Mouse (Mus musculus): ENCODE measurements around the gene Camk2n1. TPM values are rescaled to one million over a fixed set of nuclear protein-coding genes. Genes with fewer than 3 reads are reported as not detected.
A peak's percentile ranks its signal among the peaks of the same experiment; 100 is the strongest.
"Not testable (repeated sequence)": the region's sequence is repeated elsewhere in the genome, so short reads cannot be mapped to it uniquely, and the experiment has no call there.

The Camk2n1 gene
- polyA plus RNA-seq, 1 experiment from 2014 or later = 2.1 TPM

GRCm38 (mm10) chr4:138417882-138418281, 36.2 kb upstream of the Camk2n1 start:
- no peak for DNase-seq (ENCODE audit: low spot score)
- 77% methylated on average over 4 of the region's 4 CpGs for WGBS

GRCm38 (mm10) chr4:138418340-138418957, 35.7 kb upstream of the Camk2n1 start:
- H3K27me3 ChIP-seq (replicated peaks; ENCODE audit: control insufficient read depth, insufficient read depth, low read length) = peaks cover 38% of the 10 kb centered on the region
- WGBS = 57% methylated on average over 11 of the region's 11 CpGs

More at GRCm38 (mm10) chr4:138417882-138418281, 36.2 kb upstream of the Camk2n1 start:
- Histone ChIP-seq H3K4me1 (replicated peaks; ENCODE audit: control insufficient read depth, insufficient read depth, low read length) (no peaks in the 10 kb centered on the region; the same call in 1 of the 2 replicates), H3K9me3 (ENCODE audit: control insufficient read depth, low read length) (no peaks in the 10 kb centered on the region), H3K27me3 (replicated peaks; ENCODE audit: control insufficient read depth, insufficient read depth, low read length) (peaks cover 42% of the 10 kb centered on the region), H3K27ac (ENCODE audit: low read depth, low read length) (no peak overlapping the region), H3K9ac (ENCODE audit: low read depth, low read length) (no peak overlapping the region), H3K36me3 (ENCODE audit: control insufficient read depth, insufficient read depth, low read length) (no peaks in the 10 kb centered on the region), H3K4me3 (ENCODE audit: low read depth, low read length) (no peak overlapping the region), H3K4me2 (no peak overlapping the region)
- ATAC-seq (replicated peaks; ENCODE audit: low FRiP score) = no peak

GRCm38 (mm10) chr4:138425028-138425427, 29.1 kb upstream of the Camk2n1 start:
- H3K27me3 ChIP-seq (replicated peaks; ENCODE audit: control insufficient read depth, insufficient read depth, low read length) = no peaks in the 10 kb centered on the region; the same call in 1 of the 2 replicates
- H3K4me3 ChIP-seq (ENCODE audit: low read depth, low read length) = no peak overlapping the region
- H3K27ac ChIP-seq (ENCODE audit: low read depth, low read length) = no peak overlapping the region
- no peaks in the 10 kb centered on the region for H3K9me3 ChIP-seq (ENCODE audit: control insufficient read depth, low read length)
- WGBS = 80% methylated on average over 6 of the region's 6 CpGs
- no peaks in the 10 kb centered on the region for H3K4me1 ChIP-seq (replicated peaks; ENCODE audit: control insufficient read depth, insufficient read depth, low read length)
- H3K36me3 ChIP-seq (ENCODE audit: control insufficient read depth, insufficient read depth, low read length) = no peaks in the 10 kb centered on the region
- no peak overlapping the region for H3K4me2 ChIP-seq
- DNase-seq (ENCODE audit: low spot score) (no peak), ATAC-seq (replicated peaks; ENCODE audit: low FRiP score) (no peak)
- no peak overlapping the region for H3K9ac ChIP-seq (ENCODE audit: low read depth, low read length)

More at GRCm38 (mm10) chr4:138418340-138418957, 35.7 kb upstream of the Camk2n1 start:
- Histone ChIP-seq H3K4me3 (ENCODE audit: low read depth, low read length) (no peak overlapping the region), H3K9me3 (ENCODE audit: control insufficient read depth, low read length) (no peaks in the 10 kb centered on the region), H3K4me1 (replicated peaks; ENCODE audit: control insufficient read depth, insufficient read depth, low read length) (no peaks in the 10 kb centered on the region; the same call in 1 of the 2 replicates), H3K4me2 (no peak overlapping the region), H3K27ac (ENCODE audit: low read depth, low read length) (no peak overlapping the region), H3K9ac (ENCODE audit: low read depth, low read length) (no peak overlapping the region), H3K36me3 (ENCODE audit: control insufficient read depth, insufficient read depth, low read length) (no peaks in the 10 kb centered on the region)
- no peak for DNase-seq (ENCODE audit: low spot score)
- ATAC-seq (replicated peaks; ENCODE audit: low FRiP score) = no peak

- H3K27ac ChIP-seq (ENCODE audit: low read depth, low read length); ATAC-seq (replicated peaks; ENCODE audit: low FRiP score); DNase-seq (ENCODE audit: low spot score); H3K4me3 ChIP-seq (ENCODE audit: low read depth, low read length); H3K9me3 ChIP-seq (ENCODE audit: control insufficient read depth, low read length); H3K4me2 ChIP-seq; H3K27me3 ChIP-seq (replicated peaks; ENCODE audit: control insufficient read depth, insufficient read depth, low read length); H3K4me1 ChIP-seq (replicated peaks; ENCODE audit: control insufficient read depth, insufficient read depth, low read length); H3K36me3 ChIP-seq (ENCODE audit: control insufficient read depth, insufficient read depth, low read length); H3K9ac ChIP-seq (ENCODE audit: low read depth, low read length): not testable (repeated sequence)
- 87% methylated on average over 14 of the region's 14 CpGs for WGBS
These were observed 28.5 kb upstream of the Camk2n1 start for GRCm38 (mm10) chr4:138425604-138426003.

- H3K4me2 ChIP-seq = peak overlapping the region; percentile 27; the same call in 1 of the 2 replicates
- WGBS = 38% methylated on average over 22 of the region's 22 CpGs
- ATAC-seq (replicated peaks; ENCODE audit: low FRiP score) (no peak), DNase-seq (ENCODE audit: low spot score) (peak; percentile 78)
- H3K27ac ChIP-seq (ENCODE audit: low read depth, low read length) = no peak overlapping the region
- no peak overlapping the region for H3K4me3 ChIP-seq (ENCODE audit: low read depth, low read length)
- no peaks in the 10 kb centered on the region for H3K36me3 ChIP-seq (ENCODE audit: control insufficient read depth, insufficient read depth, low read length)
- H3K27me3 ChIP-seq (replicated peaks; ENCODE audit: control insufficient read depth, insufficient read depth, low read length) = no peaks in the 10 kb centered on the region
- H3K4me1 ChIP-seq (replicated peaks; ENCODE audit: control insufficient read depth, insufficient read depth, low read length) = no peaks in the 10 kb centered on the region
- H3K9ac ChIP-seq (ENCODE audit: low read depth, low read length) = no peak overlapping the region
- H3K9me3 ChIP-seq (ENCODE audit: control insufficient read depth, low read length) = no peaks in the 10 kb centered on the region
These were observed 27.1 kb upstream of the Camk2n1 start for GRCm38 (mm10) chr4:138426778-138427705.

- Histone ChIP-seq H3K4me3 (ENCODE audit: low read depth, low read length) (no peak overlapping the region), H3K27me3 (replicated peaks; ENCODE audit: control insufficient read depth, insufficient read depth, low read length) (no peaks in the 10 kb centered on the region; the same call in 1 of the 2 replicates), H3K27ac (ENCODE audit: low read depth, low read length) (no peak overlapping the region), H3K9me3 (ENCODE audit: control insufficient read depth, low read length) (no peaks in the 10 kb centered on the region), H3K4me1 (replicated peaks; ENCODE audit: control insufficient read depth, insufficient read depth, low read length) (no peaks in the 10 kb centered on the region), H3K36me3 (ENCODE audit: control insufficient read depth, insufficient read depth, low read length) (no peaks in the 10 kb centered on the region), H3K4me2 (no peak overlapping the region), H3K9ac (ENCODE audit: low read depth, low read length) (no peak overlapping the region)
- WGBS = 36% methylated on average over 3 of the region's 3 CpGs
- ATAC-seq (replicated peaks; ENCODE audit: low FRiP score) (no peak), DNase-seq (ENCODE audit: low spot score) (no peak)
These were observed 24.3 kb upstream of the Camk2n1 start for GRCm38 (mm10) chr4:138429778-138430177.

- Histone ChIP-seq H3K4me3 (ENCODE audit: low read depth, low read length) (no peak overlapping the region), H3K27me3 (replicated peaks; ENCODE audit: control insufficient read depth, insufficient read depth, low read length) (no peaks in the 10 kb centered on the region; the same call in 1 of the 2 replicates), H3K27ac (ENCODE audit: low read depth, low read length) (no peak overlapping the region), H3K36me3 (ENCODE audit: control insufficient read depth, insufficient read depth, low read length) (peaks cover 3% of the 10 kb centered on the region; the same call in 1 of the 2 replicates), H3K4me2 (no peak overlapping the region), H3K4me1 (replicated peaks; ENCODE audit: control insufficient read depth, insufficient read depth, low read length) (peaks cover 10% of the 10 kb centered on the region), H3K9ac (ENCODE audit: low read depth, low read length) (no peak overlapping the region), H3K9me3 (ENCODE audit: control insufficient read depth, low read length) (no peaks in the 10 kb centered on the region)
- 49% methylated on average over 8 of the region's 8 CpGs for WGBS
- ATAC-seq (replicated peaks; ENCODE audit: low FRiP score) (no peak), DNase-seq (ENCODE audit: low spot score) (no peak)
These were observed 22.8 kb upstream of the Camk2n1 start for GRCm38 (mm10) chr4:138431340-138431739.

- ATAC-seq (replicated peaks; ENCODE audit: low FRiP score) = peak; percentile 89
- Histone ChIP-seq H3K9me3 (ENCODE audit: control insufficient read depth, low read length) (no peaks in the 10 kb centered on the region), H3K4me3 (ENCODE audit: low read depth, low read length) (peak within 1 kb of the TSS; percentile 91), H3K36me3 (ENCODE audit: control insufficient read depth, insufficient read depth, low read length) (peaks cover 24% of the 10 kb centered on the region), H3K27ac (ENCODE audit: low read depth, low read length) (0 out of 2 replicates have a peak within 1 kb of the TSS, but pooled peaks have one; percentile 21), H3K4me1 (replicated peaks; ENCODE audit: control insufficient read depth, insufficient read depth, low read length) (peaks cover 10% of the 10 kb centered on the region), H3K9ac (ENCODE audit: low read depth, low read length) (peak within 1 kb of the TSS; percentile 91), H3K27me3 (replicated peaks; ENCODE audit: control insufficient read depth, insufficient read depth, low read length) (no peaks in the 10 kb centered on the region; the same call in 1 of the 2 replicates), H3K4me2 (peak within 1 kb of the TSS; percentile 91)
- WGBS = 1% methylated on average over 64 of the region's 64 CpGs
- peak; percentile 98 for DNase-seq (ENCODE audit: low spot score)
These were observed 19.5 kb upstream of the Camk2n1 start, which contains the start of gene Mul1 for GRCm38 (mm10) chr4:138434347-138435316. Mul1 (plus strand) TSS chr4:138434671.

All from liver, embryonic 11.5 days (tissue).